Mouse (Mus musculus) hindbrain, embryonic 10.5 days (tissue): ENCODE measurements around the gene Muc13. TPM values are rescaled to one million over a fixed set of nuclear protein-coding genes. Genes with fewer than 3 reads are reported as not detected.

Source experiments
- DNase-seq: peaks from one replicate; pipeline ENCODE4 v3.0.0-alpha.2; 2017; ENCODE audit warnings: low spot score
- H3K27ac ChIP-seq: fragments of 300-500 bp; sonication (generic); 2 replicates; pipeline ENCODE4 v1.5.1; 2016; ENCODE audit warnings: mild to moderate bottlenecking, moderate library complexity
- H3K27me3 ChIP-seq: fragments of 300-500 bp; sonication (generic); 2 replicates; pipeline ENCODE4 v1.6.1; 2016; ENCODE audit warnings: mild to moderate bottlenecking; ENCODE audit not compliant: poor library complexity, insufficient read depth, severe bottlenecking
- H3K36me3 ChIP-seq: fragments of 300-500 bp; sonication (generic); 2 replicates; pipeline ENCODE4 v1.6.1; 2016; ENCODE audit warnings: mild to moderate bottlenecking, moderate library complexity
- H3K4me1 ChIP-seq: fragments of 300-500 bp; sonication (generic); replicated peaks from 2 replicates; pipeline ENCODE4 v1.6.1; 2016; ENCODE audit warnings: mild to moderate bottlenecking
- H3K4me3 ChIP-seq: fragments of 300-500 bp; sonication (generic); 2 replicates; pipeline ENCODE4 v1.5.1; 2016; ENCODE audit warnings: mild to moderate bottlenecking, moderate library complexity
- H3K9me3 ChIP-seq: fragments of 300-500 bp; sonication (generic); 2 replicates; pipeline ENCODE4 v1.6.1; 2016; ENCODE audit warnings: mild to moderate bottlenecking, moderate library complexity
- WGBS: fragments of 180-500 bp; shearing (Covaris S2); methylation state at CpG from one replicate; pipeline ENCODE4 v1.1.7; 2016; 5-methylcytosine and 5-hydroxymethylcytosine counted together
- polyA plus RNA-seq: library from polyadenylated mRNA; unstranded; fragments of >200 nt; fragmentation: Nextera tagmentation; extraction: Ambion mirVana; gene quantifications from 2 replicates; pipeline ENCODE4 v1.2.1, GENCODE M21; 2016

The Muc13 gene
- polyA plus RNA-seq, 1 experiment from 2014 or later, result 0.09 TPM

DNA sequence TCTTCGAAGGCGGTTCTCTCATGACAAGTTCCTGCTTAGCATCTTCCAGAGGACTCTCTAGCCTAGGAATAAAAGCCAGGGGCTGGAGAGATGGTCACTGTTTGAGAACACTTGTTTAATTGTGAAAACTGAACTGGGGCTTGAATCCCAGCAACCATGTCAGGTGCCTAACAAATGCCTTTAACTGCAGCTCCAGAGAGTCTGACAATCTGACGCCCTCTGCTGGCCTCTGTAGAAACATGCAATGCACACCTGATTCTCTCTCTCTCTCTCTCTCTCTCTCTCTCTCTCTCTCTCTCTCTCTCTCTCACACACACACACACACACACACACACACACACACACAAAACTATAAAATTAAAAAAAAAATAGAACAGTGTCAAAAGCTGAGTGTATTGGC is 16.2 kb downstream of the Muc13 start:
- no peak overlapping the region for H3K4me3 ChIP-seq
- H3K27me3 ChIP-seq, result no peaks in the 10 kb centered on the region
- no peak for DNase-seq
- H3K4me1 ChIP-seq, result no peaks in the 10 kb centered on the region
- H3K9me3 ChIP-seq, result no peaks in the 10 kb centered on the region
- WGBS, result 71% methylated on average over 3 of the region's 3 CpGs
- H3K36me3 ChIP-seq, result no peaks in the 10 kb centered on the region
- H3K27ac ChIP-seq, result no peak overlapping the region

DNA sequence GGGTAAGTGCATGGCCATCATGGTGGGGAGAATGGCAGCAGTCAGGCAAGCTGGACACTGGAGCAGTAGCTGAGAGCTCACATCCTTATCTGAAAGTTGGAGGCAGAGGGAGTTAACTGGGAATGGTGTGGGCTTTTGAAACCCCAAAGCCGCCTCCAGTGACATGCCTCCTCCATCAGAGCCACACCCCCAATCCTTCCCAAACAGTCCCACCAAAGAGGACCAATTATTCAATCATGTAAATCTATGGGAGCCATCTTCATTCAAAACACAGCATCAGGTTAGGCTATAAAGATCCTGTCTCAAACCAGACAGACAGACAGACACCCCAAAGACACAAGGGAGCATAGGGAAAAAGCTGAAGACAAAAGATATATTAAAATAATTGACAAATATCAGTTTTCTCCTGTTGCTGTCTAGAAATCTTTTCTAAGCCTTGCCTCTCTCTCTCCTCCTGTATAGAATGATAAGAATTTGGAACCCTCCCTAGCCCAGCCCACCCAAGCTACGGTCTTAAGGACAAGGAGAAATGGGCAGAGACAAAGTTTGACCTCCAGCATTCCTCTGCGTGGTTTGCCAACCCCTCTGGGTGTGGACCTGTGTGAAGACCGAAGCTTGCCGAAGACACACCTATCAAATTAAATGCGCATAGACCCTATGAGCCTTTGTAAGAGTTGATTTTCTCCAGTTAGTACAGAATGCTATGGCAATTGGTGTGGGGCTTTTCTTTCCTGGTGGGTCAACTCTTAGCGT is 24.8 kb downstream of the Muc13 start:
- WGBS, result 86% methylated on average over 7 of the region's 7 CpGs
- Histone ChIP-seq H3K9me3 (no peaks in the 10 kb centered on the region), H3K4me3 (no peak overlapping the region), H3K4me1 (no peaks in the 10 kb centered on the region), H3K27ac (no peak overlapping the region), H3K27me3 (peaks cover 16% of the 10 kb centered on the region), H3K36me3 (no peaks in the 10 kb centered on the region)
- no peak for DNase-seq

DNA sequence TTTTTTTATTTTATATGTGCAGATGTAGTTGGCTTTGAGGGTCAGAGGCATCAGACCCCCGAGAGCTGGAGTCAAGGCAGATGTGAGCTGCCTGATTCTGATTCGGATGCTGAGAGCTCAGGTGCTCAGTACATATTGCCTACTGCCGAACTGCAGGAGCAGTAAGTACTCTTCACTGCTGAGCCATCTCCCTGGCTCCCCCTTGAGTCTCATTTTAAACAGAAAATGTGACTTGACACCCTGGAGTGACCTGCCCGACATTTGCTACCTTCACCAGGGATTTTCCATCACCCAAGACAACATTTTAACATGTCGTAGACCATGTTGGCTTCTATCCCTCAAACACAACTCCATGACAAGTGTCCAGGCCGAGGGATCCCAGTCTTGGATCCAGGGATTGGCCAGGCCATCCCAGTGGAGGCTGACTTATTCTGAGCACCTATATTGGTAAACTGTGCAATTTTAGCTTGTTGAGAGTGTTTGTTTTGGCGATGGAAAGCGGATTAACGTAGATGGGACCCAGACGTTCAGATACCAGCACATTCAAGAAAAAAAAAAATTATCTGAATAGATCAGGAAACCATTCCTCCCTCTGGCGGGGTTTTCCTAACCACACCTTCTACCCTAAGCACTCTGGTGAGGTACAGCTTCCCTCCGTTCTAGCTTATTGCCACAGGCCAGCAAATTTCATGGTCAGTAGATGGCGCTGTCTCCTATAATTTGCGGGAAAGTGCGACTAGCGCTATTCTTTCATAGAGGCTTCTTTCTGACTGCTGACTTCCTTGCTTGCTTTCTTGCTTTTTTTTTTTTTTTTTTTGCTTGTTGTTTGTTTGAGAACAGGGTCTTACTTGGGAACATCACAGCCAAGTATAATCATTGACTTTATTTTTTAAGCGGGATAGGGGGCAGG is 26.7 kb downstream of the Muc13 start:
- Histone ChIP-seq H3K36me3 (no peaks in the 10 kb centered on the region), H3K4me3 (no peak overlapping the region), H3K27me3 (peaks cover 16% of the 10 kb centered on the region), H3K9me3 (no peaks in the 10 kb centered on the region), H3K27ac (no peak overlapping the region), H3K4me1 (peaks cover 5% of the 10 kb centered on the region; the same call in 1 of the 2 replicates)
- WGBS, result 21% methylated on average over 17 of the region's 17 CpGs
- DNase-seq, result peak; percentile 83

DNA sequence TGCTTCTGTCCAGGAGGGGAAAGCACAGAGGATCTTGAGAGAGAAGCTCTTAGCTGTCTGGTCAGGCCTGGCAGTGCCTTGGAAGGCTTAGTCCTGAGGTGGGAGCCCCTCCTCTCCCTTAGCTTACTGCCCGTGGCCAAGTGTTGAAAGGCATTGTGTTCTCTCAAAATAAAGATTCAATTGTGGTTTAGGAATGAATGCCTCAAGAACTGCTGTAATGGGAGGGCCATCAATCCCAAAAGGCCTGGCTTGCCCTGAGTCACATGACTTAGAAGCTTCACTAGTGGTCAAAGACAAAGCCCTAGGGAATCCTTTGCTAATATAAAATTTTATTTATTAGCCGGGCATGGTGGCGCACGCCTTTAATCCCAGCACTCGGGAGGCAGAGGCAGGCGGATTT is 30.8 kb downstream of the Muc13 start:
- Histone ChIP-seq H3K4me3 (no peak overlapping the region), H3K36me3 (no peaks in the 10 kb centered on the region), H3K27me3 (peaks cover 37% of the 10 kb centered on the region), H3K4me1 (peaks cover 12% of the 10 kb centered on the region), H3K27ac (no peak overlapping the region), H3K9me3 (no peaks in the 10 kb centered on the region)
- WGBS, result 84% methylated on average over 6 of the region's 6 CpGs
- no peak for DNase-seq

DNA sequence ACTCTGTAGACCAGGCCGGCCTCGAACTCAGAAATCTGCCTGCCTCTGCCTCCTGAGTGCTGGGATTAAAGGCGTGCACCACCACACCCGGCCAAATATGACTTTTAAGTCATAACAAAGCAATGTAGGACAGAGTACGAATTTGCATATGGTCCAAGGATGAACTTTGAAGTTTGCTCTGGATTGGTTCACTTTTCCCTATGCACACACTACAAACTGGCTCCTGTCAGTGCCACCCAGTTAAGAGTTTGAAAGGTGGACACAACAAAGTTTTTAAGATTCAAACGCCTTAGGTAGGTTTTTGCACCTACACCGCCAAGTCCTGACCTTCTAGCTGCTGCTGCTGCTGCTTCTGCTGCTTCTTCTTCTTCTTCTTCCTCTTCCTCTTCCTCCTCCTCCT is 34.7 kb downstream of the Muc13 start:
- Histone ChIP-seq H3K9me3 (no peaks in the 10 kb centered on the region), H3K36me3 (no peaks in the 10 kb centered on the region), H3K4me1 (peaks cover 37% of the 10 kb centered on the region), H3K4me3 (no peak overlapping the region), H3K27ac (no peak overlapping the region), H3K27me3 (peaks cover 61% of the 10 kb centered on the region)
- no peak for DNase-seq
- WGBS, result 89% methylated on average over 7 of the region's 7 CpGs

DNA sequence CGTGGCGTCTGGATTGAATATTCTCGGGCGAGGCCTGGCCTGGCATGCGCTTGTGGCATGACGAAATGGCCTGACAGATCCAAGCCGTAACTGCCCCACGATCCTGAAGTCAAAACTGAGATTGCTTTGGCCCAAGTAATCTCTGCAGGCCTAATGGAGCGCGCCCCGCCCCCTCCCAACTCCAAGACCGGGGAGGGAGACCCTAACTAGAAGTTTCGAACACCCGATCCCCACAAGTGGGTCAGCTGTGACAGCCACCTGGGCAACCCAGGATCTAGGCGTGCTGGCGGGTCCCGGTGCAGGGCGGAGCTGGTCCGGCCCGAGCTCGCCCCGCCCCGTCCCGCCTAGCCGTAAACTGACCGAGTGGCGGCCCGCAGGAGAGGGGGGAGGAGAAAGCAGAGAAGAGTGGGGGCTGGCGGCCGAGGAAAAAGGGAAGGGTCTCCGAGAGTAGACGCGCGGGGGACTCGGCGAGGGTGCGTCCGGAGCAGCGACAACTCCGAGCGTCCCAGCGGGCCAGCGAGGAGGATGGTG is 35.5 kb downstream of the Muc13 start, which contains the start of gene Itgb5:
Gene Itgb5, plus strand, starts transcription at position 365 of the 531 bp plus-strand sequence.
- Histone ChIP-seq H3K36me3 (no peaks in the 10 kb centered on the region), H3K27me3 (peaks cover 62% of the 10 kb centered on the region), H3K4me3 (peak within 1 kb of the TSS; percentile 86), H3K27ac (peak within 1 kb of the TSS; percentile 88), H3K9me3 (no peaks in the 10 kb centered on the region), H3K4me1 (peaks cover 45% of the 10 kb centered on the region)
- peak; percentile 76 for DNase-seq
- WGBS, result under 1% methylated on average over 43 of the region's 43 CpGs

DNA sequence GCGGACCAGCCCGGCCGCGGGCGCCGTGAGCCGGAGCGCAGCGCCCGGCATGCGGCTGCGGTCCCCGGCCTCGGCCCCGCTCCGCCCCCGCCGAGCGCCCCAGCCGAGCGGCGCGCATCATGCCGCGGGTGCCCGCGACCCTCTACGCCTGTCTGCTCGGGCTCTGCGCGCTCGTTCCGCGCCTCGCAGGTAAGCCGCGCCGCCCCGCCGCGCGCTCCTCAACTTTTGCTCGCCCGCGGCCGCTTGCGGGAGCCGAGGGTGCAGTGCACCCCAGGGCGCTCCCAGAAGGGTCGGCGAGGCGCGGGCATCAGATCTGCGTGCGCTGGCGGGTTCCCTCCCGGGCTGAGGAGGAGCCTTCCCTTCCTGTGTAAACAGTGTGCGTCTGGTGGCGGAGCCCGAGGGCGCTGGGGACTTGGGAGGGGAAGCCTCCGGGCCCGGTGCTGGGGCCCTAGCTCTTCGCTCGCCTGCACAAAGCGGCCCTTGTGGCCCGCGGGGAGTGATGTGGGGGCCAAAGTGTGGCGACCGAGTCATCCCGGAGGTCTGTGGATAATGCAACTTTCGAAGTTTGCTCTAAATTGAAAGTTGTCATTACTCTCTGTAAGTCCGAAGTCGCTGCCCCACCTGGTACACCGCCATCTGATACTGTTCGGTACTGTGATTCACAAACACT is 36.1 kb downstream of the Muc13 start:
- Histone ChIP-seq H3K27ac (peak overlapping the region; percentile 88), H3K4me1 (peaks cover 47% of the 10 kb centered on the region), H3K9me3 (no peaks in the 10 kb centered on the region), H3K36me3 (no peaks in the 10 kb centered on the region), H3K4me3 (peak overlapping the region; percentile 86), H3K27me3 (peaks cover 68% of the 10 kb centered on the region)
- WGBS, result under 1% methylated on average over 76 of the region's 76 CpGs
- DNase-seq, result peak; percentile 63

DNA sequence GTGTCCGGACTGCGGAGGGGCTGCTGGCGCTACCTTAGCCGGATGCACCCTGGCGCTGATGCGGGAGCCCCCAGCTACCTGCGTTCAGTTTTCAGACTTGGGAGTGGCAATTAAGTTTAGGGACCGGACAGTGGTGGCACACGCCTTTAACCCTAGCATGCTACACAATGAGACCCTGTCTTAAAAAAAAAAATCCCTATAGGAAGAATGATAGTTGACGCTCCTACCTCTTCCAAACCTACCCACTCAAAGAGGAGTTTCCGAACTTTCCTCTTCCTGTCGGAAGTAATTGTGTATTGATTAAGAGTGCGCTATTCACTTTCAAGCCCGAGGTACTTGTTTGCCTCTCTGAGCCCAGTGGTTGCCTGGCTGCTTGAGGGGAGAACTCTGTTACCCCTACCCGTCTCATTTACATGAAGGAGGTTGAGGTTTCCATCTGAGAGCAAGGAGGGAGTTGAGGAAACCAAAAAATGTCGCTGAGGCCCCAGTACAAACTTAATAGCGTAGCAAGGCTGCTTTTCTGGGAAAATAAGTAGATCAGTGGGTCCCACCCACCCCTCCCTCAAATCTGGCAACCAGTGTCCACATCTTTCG is 36.8 kb downstream of the Muc13 start:
- no peaks in the 10 kb centered on the region for H3K9me3 ChIP-seq
- no peaks in the 10 kb centered on the region for H3K36me3 ChIP-seq
- WGBS, result 2% methylated on average over 18 of the region's 18 CpGs
- H3K4me1 ChIP-seq, result peaks cover 48% of the 10 kb centered on the region
- DNase-seq, result peak; percentile 22
- H3K27ac ChIP-seq, result peak overlapping the region; percentile 88
- H3K4me3 ChIP-seq, result peak overlapping the region; percentile 86
- peaks cover 74% of the 10 kb centered on the region for H3K27me3 ChIP-seq

DNA sequence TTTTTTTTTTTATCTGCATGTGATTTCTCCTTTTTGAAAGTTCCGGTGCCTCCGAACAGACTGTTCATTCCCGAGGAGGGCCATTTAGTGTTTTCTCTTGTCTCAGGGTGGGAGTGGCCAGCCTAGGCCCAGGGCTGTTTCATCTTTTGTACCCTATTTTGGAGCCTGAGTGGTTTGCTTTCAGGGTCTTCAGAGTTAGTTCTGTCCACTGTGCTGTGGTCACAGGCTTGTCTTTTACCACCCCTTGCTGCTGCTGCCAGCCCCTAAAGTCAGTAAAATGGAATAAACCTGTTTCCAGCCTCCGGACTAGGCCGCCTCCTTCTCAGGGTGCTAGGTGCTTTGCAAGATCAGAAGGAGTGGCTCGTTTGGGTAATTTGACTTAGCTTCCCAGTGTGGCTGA is 38.2 kb downstream of the Muc13 start:
- Histone ChIP-seq H3K4me3 (no peak overlapping the region), H3K9me3 (no peaks in the 10 kb centered on the region), H3K27ac (no peak overlapping the region), H3K4me1 (peaks cover 48% of the 10 kb centered on the region), H3K27me3 (peaks cover 73% of the 10 kb centered on the region), H3K36me3 (no peaks in the 10 kb centered on the region)
- DNase-seq, result no peak
- 55% methylated on average over 6 of the region's 6 CpGs for WGBS

DNA sequence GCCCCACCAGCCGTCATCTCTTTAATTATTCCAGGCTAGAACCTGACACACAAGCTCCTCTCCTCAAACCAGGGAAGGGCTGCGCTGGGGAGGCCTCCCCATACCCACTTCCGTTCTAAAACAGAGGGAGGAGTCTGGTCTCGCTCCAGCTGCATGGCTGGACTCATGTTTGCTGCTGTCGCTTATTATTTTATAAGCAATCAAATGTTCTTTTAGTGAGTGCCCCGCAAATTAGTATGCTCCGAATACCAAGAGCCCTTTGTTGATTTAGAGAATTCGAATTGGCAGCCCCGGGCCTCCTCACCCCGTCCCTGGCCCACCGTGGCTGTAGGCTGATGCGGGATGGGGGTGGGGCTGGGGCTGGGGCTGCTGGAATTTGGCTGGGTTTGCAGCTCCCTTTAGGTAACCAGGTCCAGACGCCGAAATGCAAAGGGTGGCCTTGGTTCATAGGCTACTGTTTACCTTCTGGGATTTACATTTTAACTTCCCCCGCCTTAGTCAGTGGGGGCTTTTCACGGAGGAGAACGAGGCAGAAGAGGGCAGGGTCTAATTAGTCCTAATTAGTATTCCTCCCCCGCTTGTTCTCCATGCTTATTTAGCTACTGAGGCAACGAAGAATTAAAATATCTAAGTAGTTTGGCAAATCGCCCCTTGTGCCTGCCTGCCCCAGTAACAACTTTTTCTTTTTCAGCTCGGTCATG is 39.0 kb downstream of the Muc13 start:
- WGBS, result 3% methylated on average over 21 of the region's 21 CpGs
- DNase-seq, result peak; percentile 65
- H3K27ac ChIP-seq, result peak overlapping the region; percentile 83
- H3K36me3 ChIP-seq, result no peaks in the 10 kb centered on the region
- H3K9me3 ChIP-seq, result no peaks in the 10 kb centered on the region
- H3K27me3 ChIP-seq, result peaks cover 64% of the 10 kb centered on the region
- H3K4me3 ChIP-seq, result peak overlapping the region; percentile 48
- H3K4me1 ChIP-seq, result peaks cover 48% of the 10 kb centered on the region

DNA sequence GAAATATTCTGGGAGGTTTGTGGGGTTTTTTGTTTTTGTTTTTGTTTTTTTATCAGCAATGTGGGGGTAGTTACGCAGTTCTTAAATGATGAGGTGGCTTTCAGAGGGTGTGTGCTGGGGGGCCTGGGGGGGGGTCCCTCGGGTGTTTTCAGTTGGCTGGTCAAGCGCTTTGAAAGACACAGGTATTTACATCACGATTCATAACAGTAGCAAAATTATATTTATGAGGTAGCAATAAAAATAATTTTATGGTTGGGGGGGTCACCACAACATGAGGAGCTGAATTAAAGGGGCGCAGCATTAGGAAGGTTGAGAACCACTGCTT is 39.6 kb downstream of the Muc13 start:
- Histone ChIP-seq H3K9me3 (no peaks in the 10 kb centered on the region), H3K36me3 (no peaks in the 10 kb centered on the region), H3K4me1 (peaks cover 48% of the 10 kb centered on the region), H3K27me3 (peaks cover 59% of the 10 kb centered on the region), H3K27ac (peak overlapping the region; percentile 83), H3K4me3 (peak overlapping the region; percentile 48)
- DNase-seq, result no peak
- WGBS, result 5% methylated on average over 5 of the region's 5 CpGs
